Mouse (Mus musculus): Measurements from ENCODE around the gene Abhd6.

DNA sequence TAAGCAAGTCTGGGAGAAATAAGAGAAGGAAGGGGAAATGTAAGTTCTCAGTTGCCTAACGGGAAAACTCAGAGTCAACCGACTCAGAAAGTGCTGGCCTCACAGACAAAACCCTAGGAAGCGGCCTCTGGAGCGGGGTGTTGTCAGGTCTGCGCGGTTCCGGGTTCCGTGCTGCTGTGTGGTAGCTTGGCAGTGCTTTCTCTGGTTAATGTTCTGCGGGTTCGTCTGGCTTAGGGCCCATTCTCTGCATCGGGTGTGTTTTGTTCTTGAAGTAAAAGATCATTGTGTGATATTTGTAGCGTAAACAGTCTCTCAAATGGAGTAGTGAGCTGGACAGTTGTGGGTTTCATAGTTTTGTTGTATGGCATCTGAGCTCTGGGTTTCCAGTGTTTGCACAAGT, 100.0 kb downstream of the Abhd6 start:
- TF ChIP-seq E2F4 (IDR thresholded peaks at IDR 0.05; ENCODE audit: borderline replicate concordance, low read depth, low read length): no peak
- TF ChIP-seq GATA1 (IDR thresholded peaks at IDR 0.05; ENCODE audit: low read depth, low read length): no peak
- TF ChIP-seq CHD1 (IDR thresholded peaks at IDR 0.05; ENCODE audit: low read depth, low read length): no peak
- TF ChIP-seq ZC3H11A (IDR thresholded peaks at IDR 0.05; ENCODE audit: low read depth, low read length): no peak
- TF ChIP-seq RCOR1 (IDR thresholded peaks at IDR 0.05; ENCODE audit: low read depth, low read length): no peak
- no peak for TF ChIP-seq POLR2A (IDR thresholded peaks at IDR 0.05; ENCODE audit: control insufficient read depth in 1 of 2, insufficient read depth in 1 of 2, low read depth in 1 of 2, low read length in 2 of 2, poor library complexity in 1 of 2)
- TF ChIP-seq CTCF (IDR thresholded peaks at IDR 0.05 in 2 of 3, conservative IDR thresholded peaks at IDR 0.05 in 1 of 3; ENCODE audit: control insufficient read depth in 1 of 3, insufficient read depth in 1 of 3, low read depth in 2 of 3, low read length in 3 of 3, poor library complexity in 1 of 3, severe bottlenecking in 1 of 3): no peak
- no peak for TF ChIP-seq HCFC1 (IDR thresholded peaks at IDR 0.05; ENCODE audit: low read depth, low read length)
- TF ChIP-seq CHD2 (IDR thresholded peaks at IDR 0.05; ENCODE audit: low read length): no peak
- no peak for TF ChIP-seq ELF1 (IDR thresholded peaks at IDR 0.05; ENCODE audit: low read depth, low read length)
